Mouse (Mus musculus) induced T-regulatory cell, adult 2 months (primary cell): Measurements from ENCODE around the gene Smpd3.
"Not testable (repeated sequence)": the region's sequence is repeated elsewhere in the genome, so short reads cannot be mapped to it uniquely, and the experiment has no call there.

Experiments used
- DNase-seq: peaks from one replicate; pipeline ENCODE4 v3.0.0-alpha.2; 2012; ENCODE audit warnings: low read depth

The Smpd3 gene

DNA sequence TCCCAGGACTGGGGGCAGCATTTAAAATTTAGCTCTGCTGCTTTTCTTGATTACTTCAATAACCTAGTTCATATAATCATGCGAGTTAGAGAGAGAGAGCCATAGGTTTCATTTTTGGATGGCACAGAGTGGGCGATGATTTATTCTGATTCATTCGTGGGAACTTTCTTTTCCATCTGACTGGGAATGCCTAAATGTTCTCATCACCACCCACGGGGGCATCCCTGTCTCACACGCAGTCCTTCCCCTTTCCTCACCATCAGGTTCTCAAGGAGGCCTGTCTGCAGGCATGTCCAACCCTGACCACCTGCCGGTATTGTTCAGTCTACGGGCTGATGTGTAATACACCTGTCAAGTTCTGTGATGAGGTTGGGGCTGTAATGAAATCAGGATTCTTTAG, 16.4 kb downstream of the Smpd3 start:
- no peak for DNase-seq

GRCm38 (mm10) chr8:106320002-106320401, 17.8 kb downstream of the Smpd3 start:
- no peak for DNase-seq

DNA sequence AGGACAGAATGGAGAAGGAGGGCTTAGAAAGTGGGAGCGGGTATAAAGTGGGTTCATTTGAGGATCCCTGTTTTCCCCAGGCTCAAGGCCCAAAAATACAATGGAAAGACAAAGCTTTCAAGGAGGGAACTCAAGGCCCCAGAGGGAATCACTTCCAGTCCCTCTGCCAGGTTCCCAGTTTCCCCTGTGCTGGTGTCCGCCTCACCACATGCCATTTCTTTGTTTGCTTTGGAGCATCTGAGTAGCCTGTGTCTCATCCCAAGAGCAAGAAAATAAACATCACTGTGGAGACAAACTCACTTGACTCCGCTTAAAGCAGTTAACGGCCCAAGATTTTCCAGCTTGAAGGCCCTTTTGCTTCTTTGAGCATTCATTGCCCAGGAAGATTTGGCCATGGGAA, 20.7 kb downstream of the Smpd3 start:
- no peak for DNase-seq

DNA sequence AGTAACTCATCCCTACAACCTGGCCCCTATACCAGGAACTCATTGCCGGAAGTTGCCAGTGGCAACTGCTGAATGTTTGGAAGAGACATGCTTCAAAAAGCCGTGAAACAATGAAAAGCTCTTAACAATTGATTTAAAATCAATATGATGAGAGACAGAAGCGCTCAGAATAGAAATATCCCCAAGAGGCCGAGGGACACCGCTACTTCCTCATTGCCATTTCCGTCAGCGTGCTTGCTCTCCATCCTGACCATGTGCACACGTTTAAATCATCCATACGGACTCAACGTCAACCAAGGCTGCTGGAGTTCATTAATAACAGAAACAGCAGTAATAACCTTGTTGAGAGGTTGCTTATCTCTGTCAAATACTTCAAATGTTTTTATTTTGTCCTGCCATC, 21.3 kb downstream of the Smpd3 start:
- no peak for DNase-seq

DNA sequence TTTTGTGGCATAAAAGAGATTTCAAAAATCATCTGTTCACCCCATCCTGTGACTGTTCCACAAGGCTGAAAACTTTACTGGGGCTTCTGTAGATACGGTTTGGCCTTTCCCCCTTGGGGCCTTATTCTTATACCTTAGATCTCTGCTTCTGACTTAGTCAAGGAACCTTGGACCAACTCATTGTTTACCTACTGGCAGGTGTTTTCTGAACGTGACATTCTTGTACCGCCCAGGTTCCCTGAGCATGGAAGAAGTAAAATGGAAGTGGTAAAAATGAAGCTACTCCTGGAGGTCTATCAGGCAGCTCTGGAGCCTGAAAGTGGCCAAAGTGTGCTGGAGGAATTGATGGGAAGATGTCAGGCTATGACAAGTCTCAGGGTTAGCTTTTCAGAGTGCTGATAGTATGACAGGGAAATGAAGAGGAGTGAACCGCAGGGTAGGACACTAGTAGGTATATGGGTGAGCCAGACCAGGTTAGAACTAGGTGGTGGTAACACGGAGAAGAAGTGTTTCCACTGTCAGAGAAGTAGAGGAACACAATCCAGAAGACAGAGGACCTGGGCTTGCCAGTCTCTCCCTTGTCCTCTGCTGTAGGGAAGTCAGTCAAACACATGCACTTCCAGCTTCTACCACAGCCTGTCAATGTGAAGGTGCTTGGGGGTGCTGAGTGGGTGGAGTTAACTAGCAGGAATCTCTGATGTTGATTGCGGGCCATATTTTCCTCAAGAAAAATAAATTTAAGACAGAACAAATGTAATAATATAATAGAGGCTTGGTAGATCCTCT, 22.2 kb downstream of the Smpd3 start:
- no peak for DNase-seq

DNA sequence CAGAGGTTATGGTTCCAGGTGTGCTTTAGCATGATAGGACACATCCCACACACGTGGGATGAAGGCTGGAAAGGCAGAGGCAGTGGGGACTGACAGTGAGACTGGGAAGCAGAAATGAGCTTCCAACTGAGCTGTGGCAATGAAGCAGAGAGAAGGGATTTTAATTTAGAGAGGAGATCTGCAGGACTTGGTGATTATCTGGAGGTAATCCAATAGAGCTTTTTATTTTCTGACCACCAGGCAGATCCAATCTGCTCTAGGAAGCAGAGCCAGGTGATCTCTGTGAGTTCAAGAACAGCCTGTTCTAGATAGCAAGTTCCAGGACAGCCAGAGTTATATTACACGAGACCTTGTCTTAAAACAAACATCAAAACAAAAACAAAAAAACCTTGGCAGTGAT, 24.0 kb downstream of the Smpd3 start:
- DNase-seq, result no peak

- DNase-seq, result no peak
Observed at GRCm38 (mm10) chr8:106313120-106313737, 24.6 kb downstream of the Smpd3 start.

GRCm38 (mm10) chr8:106311967-106312366, 25.8 kb downstream of the Smpd3 start:
- DNase-seq, result no peak

GRCm38 (mm10) chr8:106310026-106310652, 27.6 kb downstream of the Smpd3 start:
- DNase-seq, result peak; percentile 16

GRCm38 (mm10) chr8:106308082-106308786, 29.6 kb downstream of the Smpd3 start:
- DNase-seq, result not testable (repeated sequence)

DNA sequence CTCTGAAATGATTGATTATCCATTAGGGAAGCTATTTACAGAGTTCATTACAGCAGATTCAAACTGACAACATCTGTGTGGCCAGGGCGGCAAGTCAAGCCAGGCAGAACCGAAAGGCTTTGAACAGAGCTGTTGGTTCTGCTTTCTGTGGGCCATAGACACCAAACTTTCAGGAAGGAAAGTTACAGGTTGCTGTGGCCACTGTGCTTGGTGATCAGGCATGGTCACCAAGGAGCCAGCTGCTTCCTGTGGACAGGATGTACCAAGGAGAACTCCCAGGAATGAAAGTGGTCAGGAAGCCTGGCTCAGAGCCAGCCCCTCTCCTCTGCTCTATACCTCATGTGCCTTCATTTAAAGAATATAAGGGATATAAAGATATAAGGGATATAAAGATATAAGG, 30.2 kb downstream of the Smpd3 start:
- DNase-seq, result no peak

DNA sequence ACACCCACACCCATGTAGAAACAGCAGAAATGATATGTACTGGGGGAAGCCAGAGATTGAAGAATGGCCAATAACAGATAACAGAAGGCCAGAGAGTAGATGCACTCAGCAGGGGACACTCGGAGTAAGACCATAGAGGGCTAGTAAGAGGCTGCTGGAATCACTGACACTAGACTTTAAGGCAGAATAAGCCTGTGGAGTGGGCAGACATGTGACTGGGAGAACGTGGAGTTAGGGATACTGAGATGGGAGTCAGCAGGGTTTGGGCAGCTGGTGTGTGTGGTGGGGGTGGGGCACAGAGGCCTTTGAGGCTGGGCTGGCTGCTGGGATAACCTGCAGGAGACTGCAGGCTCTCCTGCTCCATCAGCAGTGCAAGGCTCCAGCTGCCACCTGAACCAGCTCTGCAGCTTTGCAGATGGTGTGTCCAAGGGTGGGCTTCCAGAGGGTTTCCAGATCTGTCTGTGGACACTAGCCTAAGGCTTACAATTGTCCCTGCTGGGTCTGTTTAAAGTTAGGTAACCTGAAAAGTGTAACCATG, 31.0 kb downstream of the Smpd3 start:
- not testable (repeated sequence) for DNase-seq

DNA sequence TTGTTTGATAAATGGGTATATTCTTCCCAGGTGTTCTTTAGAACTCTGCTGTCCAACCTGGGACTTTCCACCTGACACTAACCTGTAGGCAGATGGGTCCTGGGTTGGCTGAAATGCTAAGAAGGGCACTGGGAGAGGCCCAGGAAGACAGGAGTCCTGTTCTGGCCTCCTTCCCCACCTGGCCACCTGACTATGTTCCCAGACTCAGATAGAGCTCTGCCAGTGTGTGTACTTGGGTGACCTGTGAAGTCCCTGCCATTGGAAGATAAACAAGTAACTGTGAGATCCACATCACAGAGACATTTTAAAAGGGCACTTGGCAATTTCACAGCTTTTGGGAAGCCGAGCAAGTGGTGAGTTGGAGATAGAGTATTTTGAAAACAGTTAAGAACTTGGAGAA, 31.7 kb downstream of the Smpd3 start:
- no peak for DNase-seq

DNA sequence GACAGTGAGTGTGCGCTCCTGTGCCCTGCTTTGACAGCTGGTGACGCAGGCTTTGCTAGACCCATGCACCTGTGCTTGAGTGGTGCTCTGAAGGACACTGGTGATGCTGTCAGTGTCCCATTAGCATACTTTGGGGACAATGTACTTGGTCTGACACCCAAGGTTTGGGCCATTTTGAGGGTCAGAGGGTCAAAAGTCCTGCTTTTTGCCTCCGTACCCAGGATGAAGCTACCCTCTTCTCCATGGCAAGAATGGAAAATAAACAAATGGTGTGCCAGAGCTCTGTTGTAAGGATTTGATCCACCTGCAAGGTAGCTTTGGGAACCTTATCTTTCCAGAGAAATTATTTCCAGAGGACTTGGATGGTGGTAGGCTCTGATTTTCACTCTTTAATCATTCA, 32.5 kb downstream of the Smpd3 start:
- no peak for DNase-seq

- no peak for DNase-seq
Observed at GRCm38 (mm10) chr8:106304321-106304720, 33.5 kb downstream of the Smpd3 start.

GRCm38 (mm10) chr8:106300739-106301715, 36.8 kb downstream of the Smpd3 start:
- DNase-seq, result no peak

- no peak for DNase-seq
Observed at GRCm38 (mm10) chr8:106299686-106300085, 38.1 kb downstream of the Smpd3 start.

DNA sequence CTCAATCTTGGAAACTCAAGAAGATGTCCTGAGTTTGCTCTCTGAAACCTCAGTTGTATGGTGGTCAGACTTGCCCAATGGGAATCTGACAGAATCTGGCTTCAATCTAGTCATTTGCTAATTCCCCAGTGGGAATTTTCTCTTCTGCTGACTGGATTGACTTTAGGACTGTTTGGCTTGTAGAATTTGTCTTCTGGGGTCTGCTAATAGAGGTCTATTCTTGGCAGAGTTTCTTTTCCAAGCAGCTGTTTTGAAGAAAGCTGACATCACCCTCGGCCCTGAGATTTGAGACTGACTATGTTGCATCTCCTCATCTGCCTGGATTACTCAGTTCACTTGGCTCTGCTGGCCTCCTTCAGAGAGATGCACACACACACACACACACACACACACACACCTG, 38.9 kb downstream of the Smpd3 start:
- DNase-seq, result no peak

- DNase-seq, result no peak
Observed at GRCm38 (mm10) chr8:106298261-106298660, 39.5 kb downstream of the Smpd3 start.

GRCm38 (mm10) chr8:106292484-106293396, 45.0 kb downstream of the Smpd3 start:
- no peak for DNase-seq
